Mouse (Mus musculus): ENCODE measurements around the gene Iapp. TPM values are rescaled to one million over a fixed set of nuclear protein-coding genes. Genes with fewer than 3 reads are reported as not detected.
A peak's percentile ranks its signal among the peaks of the same experiment; 100 is the strongest.
"Not testable (repeated sequence)": the region's sequence is repeated elsewhere in the genome, so short reads cannot be mapped to it uniquely, and the experiment has no call there.

The Iapp gene
- polyA plus RNA-seq, 1 experiment from 2014 or later, result 0.62 TPM

- WGBS, result 1% methylated on average over 48 of the region's 48 CpGs
- DNase-seq (ENCODE audit: low spot score), result peak; percentile 89
- H3K4me3 ChIP-seq, result peak within 1 kb of the TSS; percentile 73
- no peaks in the 10 kb centered on the region for H3K27me3 ChIP-seq (ENCODE audit: low read depth, poor library complexity, severe bottlenecking)
- H3K27ac ChIP-seq (replicated peaks), result peak within 1 kb of the TSS; percentile 87
- peaks cover 12% of the 10 kb centered on the region for H3K4me1 ChIP-seq
- peaks cover 25% of the 10 kb centered on the region for H3K36me3 ChIP-seq
- no peaks in the 10 kb centered on the region for H3K9me3 ChIP-seq (replicated peaks)
Observed at GRCm38 (mm10) chr6:142345440-142346038, 47.3 kb downstream of the Iapp start, which contains the start of gene Pyroxd1. Gene Pyroxd1 (plus strand): TSS chr6:142345654.

- H3K27ac ChIP-seq (replicated peaks), result peak overlapping the region; percentile 87
- H3K4me1 ChIP-seq, result peaks cover 12% of the 10 kb centered on the region
- H3K36me3 ChIP-seq, result peaks cover 34% of the 10 kb centered on the region
- peak overlapping the region; percentile 73 for H3K4me3 ChIP-seq
- H3K27me3 ChIP-seq (ENCODE audit: low read depth, poor library complexity, severe bottlenecking), result no peaks in the 10 kb centered on the region
- 71% methylated on average over 12 of the region's 12 CpGs for WGBS
- DNase-seq (ENCODE audit: low spot score), result no peak
- H3K9me3 ChIP-seq (replicated peaks), result no peaks in the 10 kb centered on the region
Observed at GRCm38 (mm10) chr6:142346181-142347110, 48.2 kb downstream of the Iapp start.

GRCm38 (mm10) chr6:142347431-142348385 is 49.5 kb downstream of the Iapp start:
- WGBS, result 90% methylated on average over 11 of the region's 11 CpGs
- Histone ChIP-seq H3K27me3 (ENCODE audit: low read depth, poor library complexity, severe bottlenecking) (no peaks in the 10 kb centered on the region), H3K36me3 (peaks cover 46% of the 10 kb centered on the region), H3K27ac (replicated peaks) (no peak overlapping the region), H3K4me3 (no peak overlapping the region), H3K4me1 (peaks cover 12% of the 10 kb centered on the region), H3K9me3 (replicated peaks) (no peaks in the 10 kb centered on the region)
- no peak for DNase-seq (ENCODE audit: low spot score)

GRCm38 (mm10) chr6:142352099-142352498 is 53.9 kb downstream of the Iapp start:
- H3K36me3 ChIP-seq, result peaks cover 84% of the 10 kb centered on the region
- H3K27me3 ChIP-seq (ENCODE audit: low read depth, poor library complexity, severe bottlenecking); H3K4me1 ChIP-seq; H3K9me3 ChIP-seq (replicated peaks); H3K27ac ChIP-seq (replicated peaks); H3K4me3 ChIP-seq; DNase-seq (ENCODE audit: low spot score): not testable (repeated sequence)
- 94% methylated on average over 3 of the region's 3 CpGs for WGBS

Other genes with a start within 250 kb of the Iapp start
- not detected in 2 replicates for gene Slco1a6, start 89.9 kb upstream of the Iapp start, polyA plus RNA-seq (2016; fragmentation: Nextera tagmentation; extraction: Ambion mirVana)
- 0.47 and 0.77 TPM in 2 replicates for gene Slco1a5, start 24.6 kb downstream of the Iapp start, polyA plus RNA-seq (2016; fragmentation: Nextera tagmentation; extraction: Ambion mirVana)
- 21.5 and 21.9 TPM in 2 replicates for gene Pyroxd1, start 47.2 kb downstream of the Iapp start, polyA plus RNA-seq (2016; fragmentation: Nextera tagmentation; extraction: Ambion mirVana)
- 40.1 and 41.4 TPM in 2 replicates for gene Recql, start 88.7 kb downstream of the Iapp start, polyA plus RNA-seq (2016; fragmentation: Nextera tagmentation; extraction: Ambion mirVana)
- gene Golt1b, start 88.8 kb downstream of the Iapp start, polyA plus RNA-seq (2016; fragmentation: Nextera tagmentation; extraction: Ambion mirVana), result 124 and 125 TPM in 2 replicates
- 0.79 and 1.6 TPM in 2 replicates for gene Spx, start 115.0 kb downstream of the Iapp start, polyA plus RNA-seq (2016; fragmentation: Nextera tagmentation; extraction: Ambion mirVana)
- 0.07 and 0.11 TPM in 2 replicates for gene Gys2, start 174.7 kb downstream of the Iapp start, polyA plus RNA-seq (2016; fragmentation: Nextera tagmentation; extraction: Ambion mirVana)
- gene Ldhb, start 209.5 kb downstream of the Iapp start, polyA plus RNA-seq (2016; fragmentation: Nextera tagmentation; extraction: Ambion mirVana), result 324 and 380 TPM in 2 replicates

All from midbrain, embryonic 10.5 days (tissue).